Mouse (Mus musculus): ENCODE data around the gene Rccd1.

DNA sequence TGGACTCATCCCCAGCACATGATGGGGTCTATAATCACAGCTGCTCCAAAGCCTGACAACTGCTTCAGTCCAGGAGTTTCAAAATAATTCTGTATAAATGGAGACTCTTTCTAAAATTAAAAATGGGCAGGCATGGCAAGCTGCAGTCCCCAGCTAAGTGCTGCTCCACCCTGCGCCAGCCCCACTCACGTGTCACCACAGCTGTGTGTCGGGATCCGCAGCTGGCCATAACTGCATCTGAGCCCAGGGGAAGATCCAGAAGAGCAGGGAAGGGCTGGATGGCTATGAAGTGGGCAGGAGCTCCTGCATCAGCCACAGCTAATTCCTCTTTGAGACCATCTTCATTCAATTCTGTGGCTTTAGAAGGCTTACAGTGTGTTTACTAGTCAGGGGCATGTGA lies 5.6 kb downstream of the Rccd1 start:
- TF ChIP-seq CTCF (IDR thresholded peaks at IDR 0.05; ENCODE audit: low read depth), result no peak
- no peak for TF ChIP-seq EP300 (IDR thresholded peaks at IDR 0.05; ENCODE audit: low read depth)
